In genomic region chr8:121906542-121907512, GRCm38 (mm10) we compare ENCODE assay signal across 8 mouse cellular contexts. TPM values are rescaled to one million over a fixed set of nuclear protein-coding genes. Genes with fewer than 3 reads are reported as not detected.
DNase-seq lines count a peak whose midpoint lies in the region; ATAC-seq and TF ChIP-seq lines count a peak whose summit lies in the region.

No protein-coding gene starts in this region.

- H3K9ac ChIP-seq in limb, embryonic 15.5 days: peak overlapping the region; percentile 56
- peak overlapping the region; percentile 69 for H3K9ac ChIP-seq in midbrain, embryonic 14.5 days (replicated peaks; ENCODE audit: low read length)
- peak overlapping the region; percentile 77 for H3K9ac ChIP-seq in stomach, embryonic 16.5 days (ENCODE audit: low read length)

- WGBS in cerebellum, adult 2 months: under 1% methylated on average over 72 of the region's 72 CpGs
- WGBS in limb, embryonic 15.5 days: under 1% methylated on average over 72 of the region's 72 CpGs
- WGBS in midbrain, embryonic 14.5 days: under 1% methylated on average over 70 of the region's 72 CpGs
- whole genome bisulfite sequencing in stomach, embryonic 16.5 days: under 1% methylated on average over 69 of the region's 72 CpGs

- peak overlapping the region; percentile 96 for H3K4me2 ChIP-seq in limb, embryonic 15.5 days
- peak overlapping the region; percentile 99 for H3K4me2 ChIP-seq in midbrain, embryonic 14.5 days (ENCODE audit: low read length)
- H3K4me2 ChIP-seq in stomach, embryonic 16.5 days (ENCODE audit: low read depth, low read length): peak overlapping the region; percentile 72

- 0 out of 2 replicates have a peak, but pooled peaks have one; percentile 4 for TF ChIP-seq POLR2A in cerebellum, adult 2 months (IDR thresholded peaks at IDR 0.05; ENCODE audit: borderline replicate concordance, insufficient read depth, low read length)

- no peaks in the 10 kb centered on the region for H3K27me3 ChIP-seq in cerebellum, adult 2 months (ENCODE audit: control insufficient read depth, insufficient read depth, low read length)
- H3K27me3 ChIP-seq in limb, embryonic 15.5 days: peaks cover 9% of the 10 kb centered on the region; the same call in 1 of the 2 replicates
- H3K27me3 ChIP-seq in midbrain, embryonic 14.5 days (ENCODE audit: control insufficient read depth, insufficient read depth, low read length): 0 out of 2 replicates have a peak, but pooled peaks cover 4% of the 10 kb centered on the region
- H3K27me3 ChIP-seq in stomach, embryonic 16.5 days (ENCODE audit: control insufficient read depth, insufficient read depth, low read length): no peaks in the 10 kb centered on the region

- no peak for TF ChIP-seq CTCF in cerebellum, adult 2 months (IDR thresholded peaks at IDR 0.05; ENCODE audit: borderline replicate concordance, insufficient read depth, low read depth, low read length)

- H3K27ac ChIP-seq in cerebellum, adult 2 months (ENCODE audit: insufficient read depth, low read length): 0 out of 2 replicates have a peak overlapping the region, but pooled peaks have one; percentile 32
- 0 out of 2 replicates have a peak overlapping the region, but pooled peaks have one; percentile 11 for H3K27ac ChIP-seq in limb, embryonic 15.5 days
- peak overlapping the region; percentile 56 for H3K27ac ChIP-seq in midbrain, embryonic 14.5 days (replicated peaks; ENCODE audit: low read depth, low read length)
- H3K27ac ChIP-seq in stomach, embryonic 16.5 days (ENCODE audit: low read length): no peak overlapping the region

- H3K9me3 ChIP-seq in limb, embryonic 15.5 days: no peaks in the 10 kb centered on the region
- H3K9me3 ChIP-seq in midbrain, embryonic 14.5 days (ENCODE audit: control insufficient read depth, low read length): no peaks in the 10 kb centered on the region
- H3K9me3 ChIP-seq in stomach, embryonic 16.5 days (replicated peaks; ENCODE audit: control insufficient read depth, low read length): no peaks in the 10 kb centered on the region

- peaks cover 32% of the 10 kb centered on the region for H3K4me1 ChIP-seq in cerebellum, adult 2 months (ENCODE audit: control insufficient read depth, insufficient read depth, low read length)
- peaks cover 45% of the 10 kb centered on the region for H3K4me1 ChIP-seq in limb, embryonic 15.5 days
- H3K4me1 ChIP-seq in midbrain, embryonic 14.5 days (ENCODE audit: control insufficient read depth, insufficient read depth, low read length): peaks cover 19% of the 10 kb centered on the region
- H3K4me1 ChIP-seq in stomach, embryonic 16.5 days (ENCODE audit: control insufficient read depth, insufficient read depth, low read length): peaks cover 30% of the 10 kb centered on the region

- DNase-seq in cerebellum, adult 2 months: peak; percentile 46 to 53
- DNase-seq in cerebellum, postnatal 36 days: no peak
- DNase-seq in MN1 (ENCODE audit: low spot score): peak; percentile 60
- peak; percentile 52 for DNase-seq in embryo, embryonic 9.5 days (ENCODE audit: extremely low spot score)
- DNase-seq in midbrain, embryonic 14.5 days: peak; percentile 62

- ATAC-seq in hematopoietic stem cell, adult 5-6 weeks (replicated peaks in 1 of 2; ENCODE audit: insufficient read depth in 1 of 2, low FRiP score in 2 of 2, low TSS enrichment in 1 of 2, low read depth in 1 of 2, poor library complexity in 2 of 2, severe bottlenecking in 2 of 2): peak; percentile 27 to 29
- peak; percentile 17; the same call in 1 of the 2 replicates for ATAC-seq in limb, embryonic 15.5 days (ENCODE audit: insufficient number of reproducible peaks, low FRiP score, low TSS enrichment, low read depth)
- ATAC-seq in midbrain, embryonic 14.5 days (ENCODE audit: low FRiP score, low TSS enrichment): peak; percentile 60
- peak; percentile 39 for ATAC-seq in stomach, embryonic 16.5 days (ENCODE audit: insufficient read depth, low FRiP score)

- H3K4me3 ChIP-seq in cerebellum, adult 2 months (replicated peaks; ENCODE audit: insufficient read depth, low read depth, low read length): peak overlapping the region; percentile 65
- peak overlapping the region; percentile 82 for H3K4me3 ChIP-seq in limb, embryonic 15.5 days
- H3K4me3 ChIP-seq in midbrain, embryonic 14.5 days (replicated peaks; ENCODE audit: low read depth, low read length): peak overlapping the region; percentile 63
- peak overlapping the region; percentile 76 for H3K4me3 ChIP-seq in stomach, embryonic 16.5 days (replicated peaks; ENCODE audit: low read length)

- no peaks in the 10 kb centered on the region for H3K36me3 ChIP-seq in limb, embryonic 15.5 days
- no peaks in the 10 kb centered on the region for H3K36me3 ChIP-seq in midbrain, embryonic 14.5 days (ENCODE audit: control insufficient read depth, insufficient read depth, low read length)
- H3K36me3 ChIP-seq in stomach, embryonic 16.5 days (ENCODE audit: control insufficient read depth, insufficient read depth, low read length): no peaks in the 10 kb centered on the region

RNA-seq across cellular contexts. Expression of gene Slc7a5, which starts 0.7 kb away (rescaled TPM):
- 70.7 and 78.0 TPM in 2 replicates for polyA plus RNA-seq in cerebellum, adult 2 months (2012; rRNA removed)
- 15.9 and 18.2 TPM in 2 replicates for total RNA-seq in hematopoietic stem cell, adult 5-6 weeks (2017)
- polyA plus RNA-seq in limb, embryonic 15.5 days (2015; fragmentation: Nextera tagmentation; extraction: Ambion mirVana): 24.5 and 27.4 TPM in 2 replicates
- polyA plus RNA-seq in midbrain, embryonic 14.5 days (2014; fragmentation: Nextera tagmentation; extraction: Ambion mirVana): 42.0 and 54.0 TPM in 2 replicates
- polyA plus RNA-seq in stomach, embryonic 16.5 days (2015; fragmentation: Nextera tagmentation; extraction: Ambion mirVana): 19.8 and 20.0 TPM in 2 replicates

RNA-seq across cellular contexts. Expression of gene Car5a, which starts 37.9 kb away (rescaled TPM):
- polyA plus RNA-seq in cerebellum, adult 2 months (2012; rRNA removed): 0.44 and 0.59 TPM in 2 replicates
- total RNA-seq in hematopoietic stem cell, adult 5-6 weeks (2017): not detected in 2 replicates
- 0.17 TPM in 1 of 2 replicates, not detected in the other for polyA plus RNA-seq in limb, embryonic 15.5 days (2015; fragmentation: Nextera tagmentation; extraction: Ambion mirVana)
- polyA plus RNA-seq in midbrain, embryonic 14.5 days (2014; fragmentation: Nextera tagmentation; extraction: Ambion mirVana): not detected in 2 replicates
- 0.19 and 0.40 TPM in 2 replicates for polyA plus RNA-seq in stomach, embryonic 16.5 days (2015; fragmentation: Nextera tagmentation; extraction: Ambion mirVana)

RNA-seq across cellular contexts. Expression of gene Banp, which starts 42.7 kb away (rescaled TPM):
- polyA plus RNA-seq in cerebellum, adult 2 months (2012; rRNA removed): 64.3 and 67.1 TPM in 2 replicates
- 19.8 and 25.3 TPM in 2 replicates for total RNA-seq in hematopoietic stem cell, adult 5-6 weeks (2017)
- polyA plus RNA-seq in limb, embryonic 15.5 days (2015; fragmentation: Nextera tagmentation; extraction: Ambion mirVana): 42.3 and 44.8 TPM in 2 replicates
- 47.7 and 48.7 TPM in 2 replicates for polyA plus RNA-seq in midbrain, embryonic 14.5 days (2014; fragmentation: Nextera tagmentation; extraction: Ambion mirVana)
- 35.9 and 36.4 TPM in 2 replicates for polyA plus RNA-seq in stomach, embryonic 16.5 days (2015; fragmentation: Nextera tagmentation; extraction: Ambion mirVana)

Comparison
In these comparisons a context has a peak if more than half of its experiments do, and no peak if none do; other contexts are left out.
1. DNase-seq: peak in cerebellum, adult 2 months (2 of 2), MN1 (single experiment), embryo, embryonic 9.5 days (single experiment) and midbrain, embryonic 14.5 days (single experiment); none in cerebellum, postnatal 36 days (0 of 2).
2. Peak in every context shown above with its lines, with median percentiles within 50 percentile points of each other: H3K4me3 ChIP-seq, ATAC-seq, H3K4me2 ChIP-seq and H3K9ac ChIP-seq.